Mouse (Mus musculus) NIH3T3 (cell line): ENCODE results near the gene Stard10.

Experiments used
- DNase-seq: peaks from one replicate; pipeline ENCODE4 v3.0.0-alpha.2; 2012; ENCODE audit warnings: low read depth

The Stard10 gene

DNA sequence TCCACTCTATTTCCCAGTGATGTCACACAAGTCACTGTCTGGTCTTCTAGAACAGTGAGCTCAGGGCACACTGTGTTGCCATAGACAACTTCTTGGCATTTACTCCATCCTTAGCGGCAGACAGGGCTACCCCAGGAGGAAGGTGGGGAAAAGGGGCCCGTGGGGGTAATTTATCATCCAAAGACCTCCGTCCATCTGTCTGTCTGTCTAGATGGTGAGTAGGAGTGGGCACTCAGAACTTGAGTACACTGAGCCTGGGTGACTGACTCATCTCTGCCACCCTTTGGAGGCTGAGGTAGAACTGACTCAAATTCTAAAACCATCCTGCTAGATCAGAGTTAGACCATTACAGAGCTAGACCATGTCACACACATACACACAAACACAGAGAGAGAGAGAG is at the start of gene Stard10:
Gene Stard10, plus strand, starts transcription at position 73 of the 400 bp plus-strand sequence.
- DNase-seq = no peak

DNA sequence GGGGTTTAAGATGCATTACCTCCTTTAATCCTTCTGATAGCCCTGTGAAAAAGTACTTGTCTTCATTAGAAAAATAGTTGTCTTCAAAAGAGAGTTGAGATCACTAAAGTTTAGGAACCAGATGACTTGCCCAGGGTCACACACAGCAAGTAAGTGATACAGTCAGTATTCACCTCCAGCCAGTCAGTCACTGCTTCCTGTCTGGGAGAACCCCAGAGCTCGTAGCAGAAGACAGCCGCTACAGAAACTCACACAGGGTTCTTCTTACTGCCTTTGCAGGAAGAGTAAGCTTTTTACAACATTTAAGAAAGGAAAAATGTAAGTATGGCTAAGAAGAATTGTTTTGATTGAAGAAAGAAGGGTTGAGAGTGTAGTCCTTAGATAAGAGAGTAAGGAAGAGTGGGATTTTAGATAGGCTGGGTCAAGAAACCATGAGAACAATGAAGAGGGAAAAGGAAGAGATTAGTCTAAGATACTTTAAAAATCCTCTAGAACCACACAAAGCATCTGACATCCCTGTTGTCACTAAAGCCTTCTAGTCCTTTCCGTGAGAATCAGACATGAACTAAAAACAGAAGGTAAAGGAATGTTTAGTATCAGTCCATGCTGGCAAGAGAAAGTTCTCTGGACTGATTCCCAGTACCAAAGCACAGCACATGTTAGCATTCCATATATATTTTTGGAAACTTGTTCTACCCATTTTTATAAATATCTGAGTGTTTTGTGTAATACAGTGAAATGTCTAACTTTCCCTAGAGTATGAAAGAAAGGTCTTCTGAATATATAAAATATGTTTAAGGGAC is 49.2 kb upstream of the Stard10 start:
- peak; percentile 73 for DNase-seq

DNA sequence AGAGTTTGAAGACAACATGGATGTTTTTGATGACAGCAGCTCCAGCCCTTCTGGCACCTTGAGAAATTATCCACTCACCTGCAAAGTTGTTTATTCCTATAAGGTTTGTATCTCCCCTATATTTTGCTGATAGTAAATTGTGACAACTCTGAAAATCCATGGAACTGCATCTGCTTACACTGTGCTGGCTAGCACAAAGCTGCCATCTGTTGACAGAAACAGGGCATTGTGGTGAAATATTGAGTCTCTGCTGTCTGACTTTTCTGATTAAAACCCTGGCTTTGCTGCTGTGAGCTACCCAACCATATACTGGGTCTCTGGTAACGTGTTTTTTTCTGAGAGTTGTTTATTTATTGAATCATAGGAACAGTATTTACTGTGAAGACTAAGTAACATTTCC is 45.3 kb upstream of the Stard10 start:
- peak; percentile 57 for DNase-seq

DNA sequence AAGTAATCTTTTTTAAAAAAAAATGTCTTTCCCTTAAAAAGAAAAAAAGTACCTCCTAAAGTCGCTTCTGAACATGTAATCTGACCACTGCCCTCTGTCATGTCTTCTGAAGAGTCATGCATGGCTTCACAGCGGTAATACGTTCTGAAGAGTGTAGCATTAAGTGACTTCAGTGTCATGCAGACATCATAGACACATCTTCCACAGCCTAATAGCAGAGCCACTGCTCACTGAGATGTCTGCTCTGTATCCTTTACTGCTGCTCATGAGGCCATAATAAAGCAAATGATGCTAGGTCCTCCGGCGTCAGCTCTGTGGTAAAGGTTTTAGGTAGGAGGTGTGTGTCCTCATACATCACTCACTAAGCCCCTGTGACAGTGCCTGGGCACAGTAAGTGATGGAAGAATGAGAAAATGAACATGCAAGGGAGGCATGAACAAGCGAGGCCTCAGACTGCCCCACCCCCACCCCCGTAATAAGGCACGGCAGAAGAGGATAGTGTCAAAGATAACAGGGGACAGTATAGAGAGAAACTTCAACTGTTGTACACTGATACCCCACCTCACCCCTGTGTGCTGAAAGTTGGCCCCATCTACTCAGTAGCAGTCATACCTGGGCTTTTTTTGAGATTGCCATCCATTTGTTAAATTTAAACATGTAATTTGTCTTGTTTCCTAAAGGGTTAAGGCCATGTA is 44.3 kb upstream of the Stard10 start:
- no peak for DNase-seq

DNA sequence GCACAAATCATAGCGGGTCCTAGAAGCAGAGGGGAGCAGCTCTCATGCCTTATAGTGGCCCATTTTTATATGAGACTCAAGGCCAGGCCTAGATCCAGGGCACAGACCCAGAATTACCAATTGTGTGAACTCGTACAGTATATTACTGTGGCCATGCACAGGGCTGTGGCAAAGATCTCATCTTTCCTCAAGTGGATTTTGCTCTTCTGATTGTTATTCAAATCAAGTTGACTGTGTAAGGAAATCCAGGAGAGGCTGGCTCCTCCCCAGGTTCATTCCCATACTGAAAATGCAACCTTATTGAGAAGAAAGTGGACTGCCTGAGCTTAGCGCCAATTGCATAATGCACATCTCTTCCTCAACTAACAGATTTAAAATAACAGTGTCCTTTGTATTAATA is 34.2 kb upstream of the Stard10 start:
- no peak for DNase-seq

DNA sequence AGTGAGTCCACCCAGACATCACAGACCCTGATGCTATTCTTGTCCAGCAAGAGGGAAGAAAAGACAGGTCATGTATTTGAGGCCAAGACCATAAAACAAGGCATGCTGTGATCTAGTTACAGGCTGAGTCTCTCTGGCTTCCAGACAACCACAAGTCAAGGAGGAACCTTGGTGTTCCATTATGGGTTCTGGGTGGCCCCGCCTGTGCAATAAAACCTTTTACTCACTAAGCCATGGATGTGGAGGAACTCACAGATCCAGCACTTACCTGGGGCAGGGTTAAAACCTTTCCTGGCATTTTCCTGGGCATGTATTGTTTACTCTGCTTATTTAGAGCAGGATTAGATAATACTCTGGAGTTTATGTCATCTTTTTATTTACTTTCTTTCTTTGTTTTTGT is 32.4 kb upstream of the Stard10 start:
- no peak for DNase-seq

DNA sequence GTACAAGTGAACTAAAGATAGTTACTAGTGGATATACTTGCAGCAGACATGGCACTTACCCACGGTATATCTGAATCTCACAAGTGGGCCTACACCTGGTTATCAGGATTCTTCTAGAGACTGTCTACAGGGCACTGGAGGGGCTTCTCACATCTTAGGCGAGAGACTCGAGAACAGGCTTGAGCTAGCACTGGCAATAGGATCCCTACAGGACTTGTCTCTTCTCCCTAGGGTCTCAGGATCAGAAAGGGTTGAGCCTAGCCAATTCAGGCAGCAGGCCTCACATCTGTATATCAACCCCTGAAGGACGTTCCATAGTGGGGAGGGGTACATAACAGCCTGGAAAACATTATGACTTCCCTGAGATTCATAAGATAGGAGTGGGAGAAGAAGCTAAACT is 30.0 kb upstream of the Stard10 start:
- no peak for DNase-seq

DNA sequence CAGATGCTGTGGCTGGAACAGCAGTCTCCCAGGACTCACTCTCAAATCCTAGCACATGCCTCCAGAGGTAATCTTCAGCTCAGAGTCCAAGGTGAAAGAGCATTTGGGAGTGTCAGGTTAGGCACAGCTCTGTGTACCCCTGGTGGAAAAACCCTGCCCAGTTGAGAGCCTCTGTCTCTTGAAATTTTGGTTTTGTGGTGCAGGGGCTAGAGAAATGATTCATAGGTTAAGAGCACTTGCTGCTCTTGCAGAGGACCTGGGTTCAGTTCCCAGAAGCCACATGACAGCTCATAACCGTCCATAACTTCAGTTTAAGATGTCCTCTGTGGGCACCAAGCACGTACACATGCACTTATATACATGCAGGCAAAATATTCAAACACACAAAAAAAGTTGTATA is 29.1 kb upstream of the Stard10 start:
- no peak for DNase-seq

DNA sequence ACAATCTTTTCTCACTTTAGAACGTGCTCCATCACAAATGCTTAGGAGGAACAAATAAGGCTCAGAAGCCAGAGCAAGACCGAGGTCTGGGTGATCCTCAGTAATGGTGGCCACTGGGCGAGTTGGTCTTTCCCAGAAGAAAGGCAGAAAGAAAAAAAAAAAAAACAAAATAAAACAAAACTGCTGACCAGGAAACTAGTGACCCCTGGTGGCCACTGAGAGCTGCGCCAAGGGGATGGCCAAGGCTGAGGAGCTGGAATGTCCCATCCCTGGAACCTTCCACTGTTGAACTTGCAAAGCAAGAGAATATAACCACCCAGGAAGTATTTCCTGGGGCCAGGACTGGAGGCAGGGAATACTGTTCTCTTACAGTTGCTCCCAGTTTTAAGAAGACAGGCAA is 28.4 kb upstream of the Stard10 start:
- DNase-seq = peak; percentile 83

DNA sequence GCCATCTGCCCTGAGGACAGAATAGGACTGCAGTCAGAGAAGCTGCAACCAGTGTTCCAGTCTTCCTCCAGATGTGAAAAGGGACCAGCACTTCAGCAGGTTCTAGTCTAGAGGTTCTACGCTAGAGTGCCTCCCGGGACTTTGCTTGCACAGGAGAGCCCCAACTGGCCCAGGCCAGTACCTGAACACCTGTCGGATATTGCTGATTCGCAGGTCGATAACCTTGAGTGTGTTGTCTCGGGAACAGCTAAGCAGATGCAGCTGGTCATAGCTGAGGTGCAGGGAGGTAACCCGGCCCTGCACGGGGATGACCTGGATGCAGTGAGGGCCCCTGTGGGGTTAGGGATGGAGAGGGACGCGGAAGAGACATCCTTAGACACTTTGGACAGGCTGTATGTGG is 26.5 kb upstream of the Stard10 start:
- no peak for DNase-seq

DNA sequence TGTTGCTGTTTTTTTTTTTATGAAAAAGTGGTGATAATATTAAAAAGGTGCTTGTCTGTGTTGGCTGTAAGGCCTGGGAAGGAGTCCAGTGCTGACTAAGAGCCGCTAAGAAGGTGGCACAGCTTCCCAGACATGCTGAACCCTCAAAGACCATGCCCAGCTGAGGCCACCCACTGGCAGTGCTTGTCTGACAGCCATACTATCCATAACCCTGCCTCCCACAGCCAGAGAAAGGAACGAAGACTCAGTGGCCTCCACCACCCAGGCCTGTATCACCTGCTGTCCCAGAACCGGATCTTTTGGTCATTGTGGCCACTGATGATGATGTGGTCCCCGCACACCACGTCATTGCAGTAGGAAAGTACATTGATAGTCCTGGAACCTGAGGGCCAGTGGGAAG is 25.7 kb upstream of the Stard10 start:
- DNase-seq = no peak

DNA sequence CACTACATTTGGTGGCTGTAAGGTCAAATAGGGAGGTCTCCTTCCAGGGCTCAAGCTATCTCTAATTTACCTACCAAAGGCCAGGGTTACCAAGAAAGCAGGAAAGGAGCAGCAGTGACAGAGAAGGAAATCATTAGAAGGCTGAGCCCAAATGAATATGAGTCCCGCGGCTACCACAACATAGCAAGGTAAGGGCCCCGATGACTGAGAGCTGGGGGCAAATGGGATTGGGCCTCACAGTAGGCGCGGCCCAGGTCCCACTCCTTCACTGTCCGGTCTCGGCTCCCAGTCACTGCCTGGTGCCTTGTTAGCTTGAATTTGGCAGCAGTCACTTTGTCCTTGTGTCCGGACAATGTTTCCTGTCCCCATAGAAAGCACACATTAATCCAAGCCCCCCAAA is 25.2 kb upstream of the Stard10 start:
- DNase-seq = no peak

DNA sequence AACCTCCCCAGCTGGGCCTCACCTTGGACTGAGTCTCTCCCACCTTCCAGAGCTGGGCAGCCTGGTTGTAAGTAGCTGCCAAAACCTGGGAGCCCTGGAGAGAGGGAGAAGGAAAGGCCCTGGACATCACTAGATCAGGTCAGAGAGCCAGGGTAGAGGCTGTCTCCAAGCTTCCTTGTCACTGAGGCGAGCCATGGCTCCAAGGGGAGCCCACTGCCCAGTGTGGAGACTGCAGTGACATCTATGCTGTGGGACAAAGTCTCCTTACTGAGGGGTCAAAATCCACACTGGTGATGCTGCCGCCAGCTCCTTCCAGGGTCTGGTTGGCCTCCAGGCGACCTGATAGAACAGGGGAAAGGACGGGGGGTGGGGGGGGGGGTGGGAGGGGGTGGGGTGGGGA is 24.8 kb upstream of the Stard10 start:
- no peak for DNase-seq

DNA sequence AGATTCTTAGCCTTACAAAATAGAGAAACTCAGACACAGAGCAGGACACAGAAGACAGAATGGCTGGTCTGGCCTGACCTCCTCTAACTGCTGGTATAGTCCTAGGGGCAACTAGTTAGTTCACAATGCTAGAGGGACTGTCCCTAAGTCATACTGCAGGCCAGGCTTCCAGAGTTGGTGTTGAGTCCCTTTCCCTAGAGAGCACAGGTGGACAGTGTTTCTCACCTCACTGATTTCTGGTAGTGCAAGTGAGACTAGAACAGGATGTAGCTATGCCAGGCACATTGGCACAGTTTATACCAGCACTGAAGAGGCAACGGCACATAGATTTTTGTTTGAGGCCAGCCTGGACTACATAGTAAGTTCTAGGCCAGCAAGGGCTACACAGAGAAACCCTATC is 24.2 kb upstream of the Stard10 start:
- no peak for DNase-seq

DNA sequence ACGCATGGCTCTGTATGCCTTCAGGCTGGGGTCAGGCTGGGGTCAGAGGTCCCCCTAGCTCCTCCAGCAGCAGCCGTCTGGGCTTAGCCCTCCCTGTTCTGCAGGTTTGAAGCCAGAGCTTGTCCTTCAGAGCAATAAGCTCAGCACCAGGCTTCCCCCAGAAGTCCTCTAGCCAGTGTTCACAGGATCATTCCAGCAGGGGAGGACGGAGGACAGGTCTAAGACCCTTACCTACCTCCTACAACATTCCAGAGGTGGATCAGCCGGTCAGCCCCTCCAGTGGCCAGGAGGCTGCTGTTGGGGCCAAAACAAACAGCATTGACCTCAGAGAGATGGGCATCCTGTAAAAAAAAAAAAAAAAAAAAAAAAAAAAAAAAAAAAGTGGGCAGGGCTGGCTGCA is 23.7 kb upstream of the Stard10 start:
- no peak for DNase-seq

DNA sequence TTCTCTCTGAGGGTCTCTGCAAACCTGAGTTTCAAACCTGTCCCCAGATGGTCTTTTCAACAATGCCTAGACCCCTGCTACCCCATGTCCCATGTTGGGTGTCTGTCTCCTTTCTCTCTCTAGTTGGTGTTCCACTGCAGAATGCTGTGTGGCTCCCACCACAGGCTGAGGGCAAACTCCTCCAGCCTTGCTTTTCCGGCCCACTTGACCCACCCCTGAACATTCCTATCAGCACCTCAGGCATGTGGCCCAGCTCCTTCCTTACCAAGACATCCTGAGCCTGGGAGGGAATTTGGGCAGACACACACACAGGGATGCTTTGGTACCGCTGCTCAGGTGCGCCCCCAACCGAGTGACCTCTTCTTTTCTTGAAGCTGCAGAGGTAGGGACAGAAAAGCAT is 23.3 kb upstream of the Stard10 start:
- no peak for DNase-seq

DNA sequence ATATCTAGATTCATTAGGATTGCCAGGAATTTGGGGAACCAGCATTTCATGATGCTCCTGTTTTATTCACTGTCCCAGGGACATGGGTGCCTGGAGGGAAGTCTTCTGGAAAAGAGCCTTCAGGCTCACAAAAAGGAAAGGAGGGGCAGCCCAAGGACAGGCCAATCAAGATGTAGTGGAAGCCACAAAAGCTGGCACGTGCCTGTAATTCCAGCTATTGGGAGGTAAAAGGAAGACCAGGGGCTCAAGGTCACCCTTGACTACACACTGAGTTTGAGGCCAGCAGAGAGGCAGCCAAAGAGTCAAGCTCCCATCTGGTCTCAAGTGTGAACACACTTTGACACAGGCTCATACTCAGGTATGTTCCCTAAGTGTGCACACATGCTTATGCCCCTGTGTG is 21.4 kb upstream of the Stard10 start:
- no peak for DNase-seq

DNA sequence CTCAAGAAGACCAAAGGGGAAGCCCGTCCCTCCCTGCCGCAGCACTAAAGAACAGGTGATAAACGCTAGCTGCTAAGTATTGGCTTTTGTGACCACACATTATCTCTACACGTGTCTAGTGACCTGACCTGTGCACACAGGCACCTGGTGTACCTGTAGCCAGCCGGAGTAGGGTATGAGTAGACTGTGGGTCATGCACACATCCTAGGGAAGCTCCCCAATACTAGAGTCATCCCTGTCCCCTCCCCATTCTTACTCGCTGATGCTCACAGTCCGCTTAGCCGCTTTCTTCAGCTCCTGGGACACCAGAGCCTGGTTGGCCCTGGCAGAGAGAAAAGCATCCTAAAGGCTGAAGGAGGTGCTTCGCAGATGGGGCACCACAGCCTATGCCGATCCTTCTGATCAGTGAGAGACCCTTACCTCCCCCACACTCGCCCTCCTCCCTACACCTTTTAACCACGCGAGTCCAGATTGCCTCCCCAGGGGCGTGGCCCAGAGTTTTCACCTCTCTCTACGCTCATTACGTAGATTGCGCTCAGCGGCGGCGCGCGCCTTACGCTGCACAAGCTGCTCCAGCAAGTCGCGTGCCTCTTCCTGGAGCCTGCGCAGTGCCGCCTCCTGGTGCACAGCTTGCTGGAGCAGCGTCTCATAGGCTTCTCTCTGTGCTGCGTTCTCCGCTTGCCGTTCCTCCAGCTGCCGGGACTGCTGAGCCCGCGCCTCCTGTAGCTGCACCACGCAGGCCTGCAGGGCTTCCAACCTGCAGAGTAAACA is 20.4 kb upstream of the Stard10 start:
- no peak for DNase-seq

DNA sequence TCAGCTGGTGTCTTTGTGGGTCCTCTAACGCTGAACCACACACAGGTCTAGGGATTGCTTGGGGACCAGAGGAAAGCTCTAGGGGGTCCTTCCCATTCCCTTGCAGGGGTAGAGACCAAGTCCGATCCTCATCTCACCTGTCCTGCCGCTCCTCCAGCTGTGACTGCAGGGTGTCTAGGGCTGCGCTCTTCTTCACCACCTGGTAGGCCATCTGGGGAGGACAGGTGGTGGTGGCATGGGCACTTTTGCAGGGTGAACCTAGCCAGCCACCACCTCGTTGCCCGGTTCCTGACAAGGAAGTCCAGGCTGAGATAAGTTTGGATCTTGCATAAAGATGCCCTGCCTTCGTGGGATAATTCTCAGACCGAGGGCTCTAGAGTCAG is 19.9 kb upstream of the Stard10 start:
- DNase-seq = no peak

DNA sequence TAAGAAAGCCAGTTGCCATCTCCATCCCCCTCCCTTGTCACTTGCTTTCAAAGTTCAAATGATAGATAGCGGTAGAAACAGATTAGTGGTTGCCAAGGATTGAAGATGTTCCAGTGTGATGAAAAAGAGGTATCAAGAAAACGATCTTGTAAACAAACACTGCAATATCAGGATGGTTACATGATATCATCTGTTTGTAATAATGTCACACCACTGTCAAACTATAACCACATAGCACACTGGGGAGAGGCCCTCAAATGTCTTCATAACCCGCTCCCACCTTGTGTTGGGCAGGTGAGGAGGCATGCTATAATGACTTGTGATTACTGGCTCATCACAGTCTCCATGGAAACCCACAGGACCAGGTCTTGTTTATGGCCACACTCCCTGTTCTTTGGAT is 18.5 kb upstream of the Stard10 start:
- DNase-seq = no peak

DNA sequence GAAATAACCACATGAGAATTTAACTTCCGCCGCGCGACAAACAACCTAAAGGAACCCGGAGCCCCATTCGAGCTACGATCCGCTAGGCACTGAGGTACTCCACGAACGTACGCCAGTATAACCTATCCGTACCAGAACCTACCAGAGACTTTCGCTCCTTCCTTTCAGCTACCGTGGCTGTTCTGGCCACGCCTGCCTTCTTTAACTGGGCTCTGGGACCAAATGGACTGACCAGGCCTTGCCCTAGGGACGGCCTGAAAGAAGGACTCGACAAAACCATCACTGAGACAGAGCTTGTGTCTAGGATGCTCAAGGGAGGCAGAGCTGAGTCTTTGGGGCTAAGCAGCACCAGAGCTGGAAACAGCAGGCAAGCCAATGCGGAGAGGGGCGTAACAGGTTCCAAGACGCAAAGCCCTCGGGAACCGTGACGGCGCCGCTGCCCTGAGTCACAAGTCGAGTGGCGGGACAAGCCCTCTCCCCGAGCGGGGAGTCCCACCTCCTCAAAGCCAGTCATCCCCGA is 15.5 kb upstream of the Stard10 start:
- DNase-seq = peak; percentile 47

DNA sequence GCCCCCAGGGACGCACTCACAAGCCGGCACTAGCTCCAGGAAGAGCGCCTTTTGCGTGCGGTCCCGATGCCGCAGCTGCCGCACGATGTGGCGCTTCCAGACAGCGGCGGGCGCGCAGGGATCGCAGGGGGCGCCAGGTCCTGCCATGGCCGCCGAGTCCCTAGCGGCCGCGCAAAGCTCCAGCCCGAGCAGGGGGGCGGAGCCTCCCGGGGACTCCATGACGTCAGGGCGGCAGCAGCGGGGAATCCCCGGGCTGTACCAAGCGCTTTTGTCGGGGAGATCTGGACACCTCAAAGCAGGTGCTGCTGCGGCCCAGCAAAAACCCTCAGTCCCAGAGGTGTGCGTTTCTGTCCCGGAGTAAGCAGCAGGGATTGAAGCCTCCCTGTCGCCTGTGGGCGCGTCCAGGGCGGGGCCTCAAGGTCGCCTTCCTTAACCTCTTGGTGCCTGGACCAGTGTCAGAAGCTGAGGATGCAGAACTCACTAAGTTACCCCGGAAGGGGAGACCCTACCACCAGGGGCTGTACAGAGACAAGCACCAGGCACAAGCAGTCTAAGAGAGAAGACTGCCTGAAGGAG is 14.9 kb upstream of the Stard10 start, which contains the start of gene Atg16l2:
Gene Atg16l2, minus strand, starts transcription at position 371 of the 576 bp plus-strand sequence.
- DNase-seq = peak; percentile 90
